Mouse (Mus musculus) kidney, embryonic 16.5 days (tissue): ENCODE measurements at regions not wholly inside any gene's neighbourhood (a gene's known extent, or its start where the extent isn't known, plus 50 kb on each side); places are given as distances from the start of the nearest gene placed in this dataset.

Experiments
- ATAC-seq: fragments of 200-750 bp; cut with Nextera tagmentation; 2 replicates; pipeline ENCODE4 v1.8.0; 2017; ENCODE audit warnings: moderate TSS enrichment; ENCODE audit not compliant: low FRiP score, low TSS enrichment
- H3K27ac ChIP-seq: fragments of 300-500 bp; sonication (generic); 2 replicates; pipeline ENCODE4 v1.5.1; 2014; ENCODE audit warnings: low read length
- H3K27me3 ChIP-seq: fragments of 300-500 bp; sonication (generic); 2 replicates; pipeline ENCODE4 v1.6.1; 2014; ENCODE audit warnings: low read length, control low read depth, mixed read lengths; ENCODE audit not compliant: insufficient read depth
- H3K36me3 ChIP-seq: fragments of 300-500 bp; sonication (generic); 2 replicates; pipeline ENCODE4 v1.6.1; 2014; ENCODE audit warnings: low read length, control low read depth, mixed read lengths; ENCODE audit not compliant: insufficient read depth
- H3K4me1 ChIP-seq: fragments of 300-500 bp; sonication (generic); 2 replicates; pipeline ENCODE4 v1.6.1; 2014; ENCODE audit warnings: low read length, control low read depth, mixed read lengths; ENCODE audit not compliant: insufficient read depth
- H3K4me2 ChIP-seq: fragments of 300-500 bp; sonication (generic); replicated peaks from 2 replicates; pipeline ENCODE4 v1.6.1; 2014; ENCODE audit warnings: low read depth, low read length
- H3K4me3 ChIP-seq: fragments of 300-500 bp; sonication (generic); 2 replicates; pipeline ENCODE4 v1.5.1; 2014; ENCODE audit warnings: mild to moderate bottlenecking, low read length
- H3K9ac ChIP-seq: fragments of 300-500 bp; sonication (generic); replicated peaks from 2 replicates; pipeline ENCODE4 v1.6.1; 2014; ENCODE audit warnings: low read length
- H3K9me3 ChIP-seq: fragments of 300-500 bp; sonication (generic); 2 replicates; pipeline ENCODE4 v1.6.1; 2016; ENCODE audit warnings: low read length, control low read depth
- WGBS: fragments of 180-500 bp; shearing (Covaris S2); extraction: QIAGEN DNeasy Blood & Tissue Kit; methylation state at CpG from one replicate; pipeline ENCODE4 v1.1.7; 2014; 5-methylcytosine and 5-hydroxymethylcytosine counted together

- WGBS = 38% methylated on average over 8 of the region's 8 CpGs
- no peak overlapping the region; the same call in 1 of the 2 replicates for H3K4me2 ChIP-seq
These were observed 161.2 kb upstream of the Ccdc122 start for GRCm38 (mm10) chr14:76875266-76875900.

DNA sequence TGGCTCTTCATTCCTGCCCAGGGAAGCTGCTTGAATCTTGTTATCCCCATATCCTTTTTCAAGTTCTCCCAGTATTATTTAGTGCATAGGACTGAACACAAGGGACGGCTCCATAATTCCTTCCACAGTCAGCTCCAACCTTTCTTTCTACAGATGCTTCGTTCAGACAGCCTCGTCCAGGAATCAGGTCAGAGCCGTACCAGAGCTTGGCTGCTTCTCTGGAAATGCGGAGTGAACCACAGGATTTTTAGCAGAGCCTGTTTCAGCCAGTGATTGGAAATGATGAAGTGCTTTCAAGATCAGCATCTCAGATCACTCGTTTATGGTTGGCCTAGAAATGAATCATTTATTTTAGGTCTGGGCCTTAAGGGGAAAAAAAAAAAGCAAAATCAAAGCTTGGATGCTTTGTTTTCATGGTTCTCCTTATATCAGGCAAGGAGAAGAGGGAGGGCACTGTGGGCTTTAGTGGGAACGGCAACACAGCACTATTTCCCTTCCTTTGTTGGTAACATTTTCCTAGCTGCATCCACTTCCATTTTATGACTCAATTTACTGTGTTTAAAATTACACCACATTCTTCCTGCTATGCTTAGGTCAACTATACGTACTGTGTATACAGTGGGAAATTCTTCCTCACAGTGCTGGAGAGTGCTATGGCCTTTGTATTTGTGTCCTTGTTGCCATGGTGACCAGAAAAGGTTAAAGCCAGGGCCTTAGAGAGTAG, 161.9 kb upstream of the Ccdc122 start:
- Histone ChIP-seq H3K9ac (no peak overlapping the region), H3K4me2 (no peak overlapping the region)

More at GRCm38 (mm10) chr14:76875266-76875900, 161.2 kb upstream of the Ccdc122 start:
- peak; percentile 64; the same call in 1 of the 2 replicates for ATAC-seq
- H3K27ac ChIP-seq = peak overlapping the region; percentile 91
- no peak overlapping the region for H3K4me3 ChIP-seq
- H3K9me3 ChIP-seq = no peaks in the 10 kb centered on the region
- no peaks in the 10 kb centered on the region for H3K36me3 ChIP-seq
- peaks cover 39% of the 10 kb centered on the region for H3K4me1 ChIP-seq
- H3K27me3 ChIP-seq = no peaks in the 10 kb centered on the region
- no peak overlapping the region for H3K9ac ChIP-seq

DNA sequence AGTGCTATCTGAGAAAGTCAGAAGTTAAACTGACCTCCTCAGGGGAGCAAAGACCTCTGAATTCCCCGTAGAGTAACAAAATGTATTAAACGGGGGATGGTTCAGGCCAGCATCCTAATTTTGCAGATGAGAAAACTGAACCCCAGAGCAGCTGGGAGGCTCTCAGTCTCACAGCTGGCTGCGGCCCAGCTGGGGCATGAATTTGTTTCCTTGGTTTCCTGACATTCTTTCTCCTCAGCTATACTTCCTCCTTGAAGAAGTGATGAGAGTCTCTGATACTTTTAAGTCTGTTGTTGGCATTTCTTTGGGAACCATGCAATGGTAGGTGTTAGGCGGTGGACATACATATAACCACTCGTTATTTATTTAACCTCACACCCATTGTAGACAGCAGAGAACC, 162.9 kb upstream of the Ccdc122 start:
- H3K9me3 ChIP-seq = no peaks in the 10 kb centered on the region; the same call in 1 of the 2 replicates
- H3K4me3 ChIP-seq = no peak overlapping the region
- H3K9ac ChIP-seq = 0 out of 2 replicates have a peak overlapping the region, but pooled peaks have one; percentile 41
- peak overlapping the region; percentile 35; the same call in 1 of the 2 replicates for H3K27ac ChIP-seq
- no peak overlapping the region for H3K4me2 ChIP-seq
- no peaks in the 10 kb centered on the region for H3K36me3 ChIP-seq
- H3K4me1 ChIP-seq = peaks cover 39% of the 10 kb centered on the region
- WGBS = 52% methylated on average over 5 of the region's 5 CpGs
- no peak for ATAC-seq
- no peaks in the 10 kb centered on the region for H3K27me3 ChIP-seq

More for the DNA sequence above, 161.9 kb upstream of the Ccdc122 start:
- no peak overlapping the region for H3K4me3 ChIP-seq
- H3K27me3 ChIP-seq = no peaks in the 10 kb centered on the region
- no peaks in the 10 kb centered on the region for H3K36me3 ChIP-seq
- peak; percentile 95 for ATAC-seq
- H3K9me3 ChIP-seq = no peaks in the 10 kb centered on the region
- H3K4me1 ChIP-seq = peaks cover 39% of the 10 kb centered on the region
- 22% methylated on average over 8 of the region's 8 CpGs for WGBS
- peak overlapping the region; percentile 91 for H3K27ac ChIP-seq

DNA sequence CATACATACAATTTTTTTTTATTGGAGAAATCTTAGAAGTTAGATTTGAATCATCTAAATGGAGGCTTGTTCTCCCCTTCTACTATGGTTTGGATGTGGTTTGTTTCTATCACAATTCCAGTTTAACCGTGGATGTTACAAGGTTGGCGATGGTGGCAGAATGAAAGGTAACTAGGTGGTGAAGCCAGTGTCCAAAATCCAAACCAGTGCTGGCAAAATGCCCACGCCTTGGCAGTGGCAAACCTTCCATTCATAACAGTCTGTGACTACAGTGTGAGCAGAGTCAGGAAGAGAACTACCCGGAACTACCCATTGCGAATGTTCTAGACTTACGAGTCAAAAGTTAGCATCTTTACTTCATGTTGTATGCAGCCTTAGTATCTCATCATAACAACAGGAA, 163.6 kb upstream of the Ccdc122 start:
- Histone ChIP-seq H3K9ac (no peak overlapping the region), H3K4me1 (peaks cover 39% of the 10 kb centered on the region), H3K4me2 (no peak overlapping the region), H3K27me3 (no peaks in the 10 kb centered on the region), H3K27ac (no peak overlapping the region), H3K36me3 (no peaks in the 10 kb centered on the region), H3K9me3 (no peaks in the 10 kb centered on the region; the same call in 1 of the 2 replicates), H3K4me3 (no peak overlapping the region)
- ATAC-seq = no peak
- 95% methylated on average over 6 of the region's 6 CpGs for WGBS

DNA sequence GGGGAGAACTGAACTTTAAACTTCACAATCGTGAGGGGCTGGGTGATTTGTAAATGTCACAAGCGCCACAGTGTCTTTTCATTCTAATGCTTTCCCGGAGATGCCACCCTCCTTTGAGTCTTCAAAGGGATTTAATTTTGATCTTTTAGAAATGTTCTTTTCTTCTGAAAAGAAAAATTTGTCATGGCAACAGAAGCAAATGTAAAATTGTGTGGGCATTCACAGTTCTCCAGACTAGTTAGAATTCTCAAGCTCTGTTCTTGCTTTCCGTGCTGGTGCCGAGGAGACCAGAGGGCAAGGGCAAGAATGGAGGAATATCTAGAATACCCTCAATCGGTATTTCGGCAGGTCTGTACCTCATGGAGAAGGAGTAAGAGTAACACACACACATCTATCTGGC, 164.1 kb upstream of the Ccdc122 start:
- Histone ChIP-seq H3K4me1 (peaks cover 39% of the 10 kb centered on the region), H3K36me3 (no peaks in the 10 kb centered on the region), H3K4me2 (no peak overlapping the region), H3K9ac (no peak overlapping the region), H3K27ac (no peak overlapping the region), H3K4me3 (no peak overlapping the region), H3K9me3 (no peaks in the 10 kb centered on the region; the same call in 1 of the 2 replicates), H3K27me3 (no peaks in the 10 kb centered on the region)
- no peak for ATAC-seq
- WGBS = 96% methylated on average over 7 of the region's 7 CpGs

GRCm38 (mm10) chr14:76868831-76869230, 167.7 kb upstream of the Ccdc122 start:
- Histone ChIP-seq H3K36me3 (no peaks in the 10 kb centered on the region), H3K4me1 (peaks cover 9% of the 10 kb centered on the region), H3K27me3 (no peaks in the 10 kb centered on the region), H3K9ac (no peak overlapping the region), H3K27ac (no peak overlapping the region), H3K9me3 (no peaks in the 10 kb centered on the region; the same call in 1 of the 2 replicates), H3K4me3 (no peak overlapping the region), H3K4me2 (no peak overlapping the region)
- ATAC-seq = no peak
- 97% methylated on average over 3 of the region's 3 CpGs for WGBS

- Histone ChIP-seq H3K27me3 (no peaks in the 10 kb centered on the region), H3K27ac (no peak overlapping the region), H3K4me3 (no peak overlapping the region), H3K4me2 (no peak overlapping the region), H3K4me1 (0 out of 2 replicates have a peak, but pooled peaks cover 9% of the 10 kb centered on the region), H3K9me3 (no peaks in the 10 kb centered on the region; the same call in 1 of the 2 replicates), H3K9ac (no peak overlapping the region), H3K36me3 (no peaks in the 10 kb centered on the region)
- no peak for ATAC-seq
- 75% methylated on average over 5 of the region's 5 CpGs for WGBS
These were observed 168.4 kb upstream of the Ccdc122 start for GRCm38 (mm10) chr14:76868131-76868530.

GRCm38 (mm10) chr14:76864664-76865063, 171.9 kb upstream of the Ccdc122 start:
- Histone ChIP-seq H3K27ac (no peak overlapping the region), H3K4me2 (no peak overlapping the region), H3K36me3 (no peaks in the 10 kb centered on the region), H3K9ac (no peak overlapping the region), H3K4me1 (peaks cover 13% of the 10 kb centered on the region; the same call in 1 of the 2 replicates), H3K9me3 (no peaks in the 10 kb centered on the region; the same call in 1 of the 2 replicates), H3K4me3 (no peak overlapping the region), H3K27me3 (no peaks in the 10 kb centered on the region)
- ATAC-seq = no peak
- WGBS = 45% methylated on average over 4 of the region's 4 CpGs

DNA sequence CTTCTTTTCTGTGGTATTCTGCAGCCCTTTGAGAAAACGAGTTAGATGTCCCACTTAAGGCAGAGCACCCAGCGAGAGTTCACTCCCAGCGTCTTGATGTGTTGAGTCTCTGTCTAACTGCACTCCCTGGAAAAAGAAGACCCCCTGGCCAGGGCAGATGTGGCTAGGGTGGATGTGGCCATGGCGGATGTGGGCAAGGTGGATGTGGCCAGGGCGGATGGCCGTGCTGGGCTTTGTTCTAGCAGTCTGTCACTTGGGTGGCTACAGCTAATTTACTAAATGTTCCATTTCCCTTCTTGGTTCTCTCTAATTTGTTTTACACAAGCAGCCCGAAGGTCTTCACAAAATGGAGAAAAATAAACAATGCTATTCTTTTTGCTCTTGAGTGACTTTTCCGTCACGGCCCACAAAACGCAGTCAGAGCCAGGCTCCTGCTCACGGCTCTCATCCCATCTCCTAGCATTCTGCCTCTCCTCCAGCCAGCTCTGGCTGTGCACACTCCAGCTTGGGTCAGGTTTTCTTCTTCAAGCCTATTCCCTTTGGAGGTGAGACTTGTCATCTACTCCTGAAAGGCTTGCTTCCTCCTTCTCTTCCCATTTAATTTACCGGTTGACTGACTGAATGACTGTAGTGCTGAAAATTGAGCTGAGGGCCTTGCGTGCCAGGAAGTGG, 173.4 kb upstream of the Ccdc122 start:
- H3K4me3 ChIP-seq = no peak overlapping the region
- H3K36me3 ChIP-seq = no peaks in the 10 kb centered on the region
- peak; percentile 82 for ATAC-seq
- H3K9ac ChIP-seq = no peak overlapping the region
- H3K9me3 ChIP-seq = no peaks in the 10 kb centered on the region
- no peak overlapping the region for H3K4me2 ChIP-seq
- 53% methylated on average over 13 of the region's 13 CpGs for WGBS
- peaks cover 16% of the 10 kb centered on the region; the same call in 1 of the 2 replicates for H3K4me1 ChIP-seq
- no peaks in the 10 kb centered on the region for H3K27me3 ChIP-seq
- peak overlapping the region; percentile 74 for H3K27ac ChIP-seq
